Mouse (Mus musculus) embryonic fibroblast, embryonic 13.5 days (primary cell): ENCODE results near the gene Cfap299.

Experiments used
- CTCF ChIP-seq: IDR thresholded peaks from 2 replicates; pipeline ENCODE4 v1.5.1; 2011; ENCODE audit warnings: mild to moderate bottlenecking, control low read depth, low read length, moderate library complexity, borderline replicate concordance; ENCODE audit not compliant: insufficient read depth
- POLR2A ChIP-seq: IDR thresholded peaks from 2 replicates; pipeline ENCODE4 v1.6.1; 2011; ENCODE audit warnings: low read depth, mild to moderate bottlenecking, control low read depth, low read length, moderate library complexity

DNA sequence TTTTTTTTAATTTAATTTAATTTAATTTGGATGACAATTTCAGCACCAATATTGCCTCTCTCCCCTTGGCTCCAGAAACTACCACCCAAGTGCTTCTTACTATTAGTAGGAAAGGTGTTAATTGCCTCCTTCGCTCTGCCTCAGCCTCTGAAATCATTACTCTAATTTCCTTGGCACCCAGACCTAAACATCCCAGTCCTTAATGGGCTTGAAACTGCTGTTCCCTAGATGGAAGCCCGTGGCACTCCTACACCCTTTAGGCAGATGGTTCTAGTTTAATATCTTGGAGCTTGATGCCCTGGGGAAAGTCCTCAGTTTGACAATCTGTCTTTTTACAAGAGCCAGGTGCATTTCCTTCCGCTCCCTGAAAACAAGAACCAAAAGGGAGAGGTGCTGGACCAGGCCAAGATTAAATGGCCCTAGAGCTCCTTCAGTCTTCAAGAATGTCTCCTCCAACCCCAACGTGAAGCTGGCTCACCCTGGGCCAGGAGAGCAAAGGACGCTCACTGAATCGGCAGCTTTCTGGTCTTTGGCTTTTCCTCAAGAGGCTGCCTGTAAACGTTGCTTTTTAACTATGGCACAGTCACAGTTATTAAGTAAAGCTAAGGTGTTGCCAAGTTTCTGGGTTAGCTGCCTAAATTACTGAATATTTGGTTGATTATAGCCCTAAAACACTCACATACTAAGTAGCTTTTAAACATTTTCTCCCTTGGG lies 461.9 kb downstream of the Cfap299 start:
- no peak for TF ChIP-seq CTCF
- no peak for TF ChIP-seq POLR2A
